Mouse (Mus musculus): Measurements from ENCODE around the gene Ugt2a1.

DNA sequence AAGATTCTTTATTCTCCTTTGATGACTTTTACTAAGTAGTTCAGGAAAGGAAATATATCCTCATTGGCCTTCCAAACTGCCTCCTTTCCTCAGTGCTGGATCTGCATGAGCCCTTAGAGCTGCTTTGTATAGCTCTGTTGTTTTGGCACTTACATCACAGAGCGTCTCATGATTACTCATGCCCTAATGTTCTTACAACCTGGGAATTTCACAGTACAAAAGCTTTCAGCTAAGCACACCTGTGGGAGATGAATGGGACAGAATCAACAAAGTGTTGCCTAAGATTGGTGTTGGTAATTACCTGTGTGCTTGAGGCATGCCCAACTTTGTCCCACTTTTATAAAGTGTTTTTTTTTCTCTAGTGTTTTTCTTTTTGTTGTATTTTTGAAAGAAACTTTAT is 12.0 kb upstream of the Ugt2a1 start:
- TF ChIP-seq CTCF (IDR thresholded peaks at IDR 0.05; ENCODE audit: low read depth) (no peak), EP300 (IDR thresholded peaks at IDR 0.05; ENCODE audit: low read depth) (no peak)
